Mouse (Mus musculus) embryonic facial prominence, embryonic 11.5 days (tissue): Measurements from ENCODE around the gene Ascc1. TPM values are rescaled to one million over a fixed set of nuclear protein-coding genes. Genes with fewer than 3 reads are reported as not detected.

Experiments used
- ATAC-seq: fragments of 200-750 bp; cut with Nextera tagmentation; replicated peaks from 2 replicates; pipeline ENCODE4 v1.8.0; 2017; ENCODE audit warnings: low read depth; ENCODE audit not compliant: insufficient number of reproducible peaks, low FRiP score, low TSS enrichment
- DNase-seq: peaks from one replicate; pipeline ENCODE4 v3.0.0-alpha.2; 2015; ENCODE audit warnings: low spot score
- H3K27ac ChIP-seq: fragments of 300-500 bp; sonication (generic); replicated peaks from 2 replicates; pipeline ENCODE4 v1.5.1; 2014; ENCODE audit warnings: mild to moderate bottlenecking, low read depth, low read length, control low read depth
- H3K27me3 ChIP-seq: fragments of 300-500 bp; sonication (generic); 2 replicates; pipeline ENCODE4 v1.6.1; 2014; ENCODE audit warnings: mild to moderate bottlenecking, low read length, moderate library complexity, mixed read lengths; ENCODE audit not compliant: control insufficient read depth, insufficient read depth
- H3K36me3 ChIP-seq: fragments of 300-500 bp; sonication (generic); replicated peaks from 2 replicates; pipeline ENCODE4 v1.6.1; 2014; ENCODE audit warnings: low read depth, mild to moderate bottlenecking, low read length, moderate library complexity, mixed read lengths; ENCODE audit not compliant: control insufficient read depth, insufficient read depth
- H3K4me1 ChIP-seq: fragments of 300-500 bp; sonication (generic); 2 replicates; pipeline ENCODE4 v1.6.1; 2014; ENCODE audit warnings: low read length, mixed read lengths; ENCODE audit not compliant: control insufficient read depth, insufficient read depth
- H3K4me2 ChIP-seq: fragments of 300-500 bp; sonication (generic); 2 replicates; pipeline ENCODE4 v1.6.1; 2014; ENCODE audit warnings: low read depth, mild to moderate bottlenecking, control low read depth, low read length, moderate library complexity
- H3K4me3 ChIP-seq: fragments of 300-500 bp; sonication (generic); 2 replicates; pipeline ENCODE4 v1.5.1; 2014; ENCODE audit warnings: low read depth, low read length, control low read depth
- H3K9ac ChIP-seq: fragments of 300-500 bp; sonication (generic); replicated peaks from 2 replicates; pipeline ENCODE4 v1.6.1; 2014; ENCODE audit warnings: mild to moderate bottlenecking, control low read depth, low read length
- H3K9me3 ChIP-seq: fragments of 300-500 bp; sonication (generic); replicated peaks from 2 replicates; pipeline ENCODE4 v1.6.1; 2016; ENCODE audit warnings: mild to moderate bottlenecking, low read length, inconsistent platforms, mixed read lengths; ENCODE audit not compliant: control insufficient read depth
- WGBS: fragments of 180-500 bp; shearing (Covaris S2); extraction: QIAGEN DNeasy Blood & Tissue Kit; methylation state at CpG from one replicate; pipeline ENCODE4 v1.1.7; 2014; 5-methylcytosine and 5-hydroxymethylcytosine counted together
- polyA plus RNA-seq: library from polyadenylated mRNA; unstranded; fragments of >200 nt; fragmentation: Nextera tagmentation; extraction: Ambion mirVana; gene quantifications from 2 replicates; pipeline ENCODE4 v1.2.1, GENCODE M21; 2014

Ascc1 gene
- polyA plus RNA-seq, 1 experiment from 2014 or later = 48.7 TPM

DNA sequence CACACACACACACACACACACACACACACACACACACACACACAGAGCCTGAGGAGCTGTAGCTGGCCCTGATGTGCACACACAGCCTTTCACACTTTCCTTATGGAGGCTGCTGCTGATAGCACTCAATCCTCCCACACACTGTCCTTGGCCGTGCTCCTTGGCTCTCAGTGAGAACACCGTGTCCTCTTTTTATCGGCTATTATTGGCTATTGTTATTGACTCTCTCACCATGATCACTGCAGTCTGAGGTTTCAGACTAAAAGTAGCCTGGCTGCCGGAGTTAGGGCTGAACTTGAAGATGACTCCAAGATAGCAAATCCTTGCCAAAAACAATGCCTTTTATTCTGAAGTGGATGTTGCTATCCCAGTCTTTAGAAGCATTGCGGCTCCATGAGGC is 79.3 kb downstream of the Ascc1 start:
- Histone ChIP-seq H3K9ac (no peak overlapping the region), H3K36me3 (no peaks in the 10 kb centered on the region), H3K27ac (no peak overlapping the region), H3K9me3 (no peaks in the 10 kb centered on the region), H3K27me3 (no peaks in the 10 kb centered on the region), H3K4me2 (no peak overlapping the region), H3K4me3 (no peak overlapping the region), H3K4me1 (peaks cover 3% of the 10 kb centered on the region)
- DNase-seq (no peak), ATAC-seq (no peak)
- WGBS = 72% methylated on average over 5 of the region's 5 CpGs

DNA sequence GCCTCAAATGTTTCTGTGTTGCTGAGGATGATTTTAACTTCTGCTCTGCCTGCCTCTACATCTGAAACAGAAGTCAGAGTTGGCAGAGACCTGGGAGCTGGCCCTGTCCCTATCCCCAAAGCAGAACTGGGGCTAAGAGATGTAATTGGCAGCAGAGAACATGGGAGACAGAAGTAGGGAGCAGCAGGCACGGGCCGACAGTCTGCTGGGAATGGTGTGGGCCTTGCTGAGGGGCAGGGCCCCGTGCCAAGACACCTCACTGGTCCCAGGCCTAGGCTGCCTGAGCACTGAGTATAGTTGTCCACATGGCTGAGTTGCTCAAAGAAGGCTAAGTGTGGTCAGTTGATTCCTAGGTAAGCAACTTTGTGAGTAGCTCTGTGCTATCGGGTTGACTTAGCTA is 81.5 kb downstream of the Ascc1 start:
- no peak for DNase-seq
- no peaks in the 10 kb centered on the region for H3K9me3 ChIP-seq
- 92% methylated on average over 4 of the region's 4 CpGs for WGBS

GRCm38 (mm10) chr10:60092311-60092710 is 89.7 kb downstream of the Ascc1 start:
- no peak overlapping the region for H3K9ac ChIP-seq
- no peaks in the 10 kb centered on the region for H3K4me1 ChIP-seq
- no peak for ATAC-seq
- no peaks in the 10 kb centered on the region for H3K9me3 ChIP-seq
- no peaks in the 10 kb centered on the region for H3K36me3 ChIP-seq
- DNase-seq = no peak
- no peak overlapping the region for H3K27ac ChIP-seq
- WGBS = 81% methylated on average over 2 of the region's 2 CpGs
- no peak overlapping the region for H3K4me2 ChIP-seq
- no peaks in the 10 kb centered on the region for H3K27me3 ChIP-seq
- no peak overlapping the region for H3K4me3 ChIP-seq

More for the DNA sequence above, 81.5 kb downstream of the Ascc1 start:
- Histone ChIP-seq H3K36me3 (no peaks in the 10 kb centered on the region), H3K27ac (no peak overlapping the region), H3K4me1 (peaks cover 3% of the 10 kb centered on the region), H3K4me2 (no peak overlapping the region), H3K9ac (no peak overlapping the region), H3K27me3 (no peaks in the 10 kb centered on the region), H3K4me3 (no peak overlapping the region)
- ATAC-seq = no peak

DNA sequence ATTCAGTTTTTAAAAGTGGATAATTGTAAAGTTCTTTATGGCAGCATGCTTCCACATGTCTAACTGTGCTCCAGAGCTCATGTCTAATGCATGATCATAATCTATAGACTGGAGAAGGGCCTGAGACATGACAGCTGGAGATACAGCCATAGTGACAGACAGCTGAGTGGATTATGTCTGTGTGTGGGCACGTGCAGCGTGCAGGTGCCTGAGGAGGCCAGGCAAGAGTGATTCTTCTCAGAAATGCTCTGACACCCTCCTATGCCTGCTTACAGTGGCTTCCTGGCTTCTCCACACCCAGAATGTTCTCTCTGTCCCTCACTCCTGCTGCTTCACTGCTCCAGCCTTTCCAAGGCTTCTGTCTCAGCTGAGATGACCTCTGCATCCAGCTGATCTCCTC is 91.1 kb downstream of the Ascc1 start:
- no peak for ATAC-seq
- Histone ChIP-seq H3K36me3 (no peaks in the 10 kb centered on the region), H3K4me2 (no peak overlapping the region), H3K27me3 (no peaks in the 10 kb centered on the region), H3K9me3 (no peaks in the 10 kb centered on the region), H3K27ac (no peak overlapping the region), H3K4me3 (no peak overlapping the region), H3K9ac (no peak overlapping the region), H3K4me1 (no peaks in the 10 kb centered on the region)
- 77% methylated on average over 2 of the region's 2 CpGs for WGBS
- DNase-seq = no peak

GRCm38 (mm10) chr10:60095558-60095957 is 93.0 kb downstream of the Ascc1 start:
- Histone ChIP-seq H3K36me3 (no peaks in the 10 kb centered on the region), H3K9me3 (no peaks in the 10 kb centered on the region), H3K27ac (no peak overlapping the region), H3K27me3 (no peaks in the 10 kb centered on the region), H3K9ac (no peak overlapping the region), H3K4me2 (no peak overlapping the region), H3K4me3 (no peak overlapping the region), H3K4me1 (no peaks in the 10 kb centered on the region)
- 93% methylated on average over 2 of the region's 2 CpGs for WGBS
- ATAC-seq (no peak), DNase-seq (no peak)

DNA sequence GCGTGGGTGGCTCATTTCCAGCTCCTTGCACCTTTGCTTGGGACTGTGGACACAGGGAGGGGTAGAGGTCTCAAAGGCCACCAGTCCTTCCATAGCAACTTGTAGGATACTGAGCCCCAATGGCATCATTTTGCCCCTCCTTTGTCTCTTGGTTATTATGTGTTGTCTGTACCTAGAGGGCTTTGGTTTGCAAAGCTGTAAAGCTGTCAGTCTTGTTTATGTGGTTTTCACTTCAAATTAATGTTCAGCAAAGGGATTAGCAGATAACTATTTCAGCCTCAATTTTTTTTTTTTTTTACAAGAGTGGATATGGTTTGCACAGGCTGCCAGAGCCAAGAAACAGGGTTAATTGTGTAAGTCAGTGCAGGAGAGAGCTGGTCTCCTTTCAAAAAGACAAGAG is 93.7 kb downstream of the Ascc1 start:
- Histone ChIP-seq H3K27ac (no peak overlapping the region), H3K4me3 (no peak overlapping the region), H3K4me2 (no peak overlapping the region), H3K4me1 (no peaks in the 10 kb centered on the region), H3K9ac (no peak overlapping the region), H3K36me3 (no peaks in the 10 kb centered on the region), H3K9me3 (no peaks in the 10 kb centered on the region), H3K27me3 (no peaks in the 10 kb centered on the region)
- no peak for DNase-seq
- 82% methylated on average over 1 of the region's 1 CpGs for whole genome bisulfite sequencing
- no peak for ATAC-seq

DNA sequence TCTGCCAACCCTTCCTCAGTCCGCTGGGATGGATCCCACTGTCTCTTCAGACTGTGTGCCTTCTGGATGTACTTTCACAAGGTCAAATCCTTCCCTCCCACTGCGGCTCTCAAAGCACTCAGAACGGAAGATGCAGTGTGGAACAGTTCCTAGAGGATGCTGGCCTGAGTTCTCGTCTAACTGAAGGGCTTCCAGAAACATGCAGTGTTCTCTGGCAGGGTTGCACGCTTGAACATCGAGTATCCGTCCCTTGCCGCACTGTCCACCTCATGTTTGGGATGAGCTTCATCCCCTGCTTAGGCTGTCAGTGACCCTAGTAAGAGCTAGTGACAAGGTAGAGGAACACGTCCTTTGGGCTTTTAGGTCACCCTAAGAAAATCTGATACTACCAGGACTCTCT is 94.5 kb downstream of the Ascc1 start:
- Histone ChIP-seq H3K27me3 (no peaks in the 10 kb centered on the region), H3K9me3 (no peaks in the 10 kb centered on the region), H3K9ac (no peak overlapping the region), H3K4me3 (no peak overlapping the region), H3K36me3 (no peaks in the 10 kb centered on the region), H3K4me2 (no peak overlapping the region), H3K4me1 (no peaks in the 10 kb centered on the region), H3K27ac (no peak overlapping the region)
- DNase-seq = no peak
- WGBS = 85% methylated on average over 9 of the region's 9 CpGs
- ATAC-seq = no peak

DNA sequence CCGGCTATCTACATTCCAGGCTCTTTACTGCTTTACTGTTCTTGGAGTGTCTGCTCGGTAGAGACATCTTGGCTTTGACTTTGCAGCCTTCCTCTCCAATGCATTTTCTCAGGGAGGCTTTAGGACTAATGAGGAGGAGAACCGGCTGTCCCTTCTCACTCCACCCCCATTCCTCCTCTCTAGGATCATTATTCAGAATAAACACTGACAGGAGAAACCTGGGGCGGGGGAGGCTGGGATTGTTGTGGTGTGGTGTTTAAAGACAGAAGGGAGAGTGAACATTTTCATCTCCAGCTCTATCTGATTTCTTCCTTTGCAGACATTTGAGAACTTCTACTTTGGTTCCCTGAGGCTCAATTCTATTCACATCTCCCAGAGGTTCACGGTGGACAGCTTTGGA is 95.2 kb downstream of the Ascc1 start:
- Histone ChIP-seq H3K9me3 (no peaks in the 10 kb centered on the region), H3K9ac (no peak overlapping the region), H3K36me3 (no peaks in the 10 kb centered on the region), H3K4me2 (no peak overlapping the region), H3K27me3 (no peaks in the 10 kb centered on the region), H3K4me3 (no peak overlapping the region), H3K4me1 (no peaks in the 10 kb centered on the region), H3K27ac (no peak overlapping the region)
- 87% methylated on average over 5 of the region's 5 CpGs for WGBS
- DNase-seq = no peak
- no peak for ATAC-seq
